Mouse (Mus musculus): ENCODE measurements at regions not wholly inside any gene's neighbourhood (a gene's known extent, or its start where the extent isn't known, plus 50 kb on each side); places are given as distances from the start of the nearest gene placed in this dataset.

DNA sequence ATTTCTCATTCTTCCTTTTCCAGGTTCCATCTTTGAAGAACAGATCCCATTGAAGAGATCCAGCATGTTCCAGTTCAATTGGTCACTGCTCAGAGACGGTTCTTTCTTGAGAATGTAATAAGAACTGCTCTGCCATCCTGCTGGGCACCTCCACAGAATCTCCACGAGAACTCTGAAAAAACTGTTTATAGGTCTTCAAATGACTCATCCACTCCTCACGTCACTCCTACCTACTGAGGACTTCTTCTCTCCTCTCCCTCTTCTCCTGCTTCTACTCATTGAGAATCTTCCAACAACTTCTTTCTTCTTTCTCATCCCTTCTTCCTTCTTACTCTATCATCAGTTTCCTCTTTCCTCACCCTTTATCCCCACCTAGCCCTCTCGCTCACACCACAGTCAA, 294.6 kb upstream of the Adgrl2 start:
- no peaks in the 10 kb centered on the region for H3K79me2 ChIP-seq (replicated peaks; ENCODE audit: control insufficient read depth, extremely low read depth, insufficient read depth, poor library complexity, severe bottlenecking)
- no peaks in the 10 kb centered on the region for H3K36me3 ChIP-seq (replicated peaks in 1 of 2; ENCODE audit: control insufficient read depth in 1 of 2, insufficient read depth in 1 of 2, low read length in 1 of 2)
- H3K9me3 ChIP-seq (replicated peaks; ENCODE audit: low read length), result no peaks in the 10 kb centered on the region
- no peak for DNase-seq (ENCODE audit: extremely low read depth)
- dilution Hi-C loops (cut with MboI; ENCODE audit: extremely low pct_ligation_motif_present, extremely low pct_unique_long_range_greater_than_20kb, low sequenced_read_pairs) (no loop called here), in situ Hi-C loops (cut with MboI; ENCODE audit: low pct_ligation_motif_present, low pct_unique_long_range_greater_than_20kb, low sequenced_read_pairs) (no loop called here)
- no peak overlapping the region for H3K4me2 ChIP-seq (ENCODE audit: insufficient read depth, low read depth, poor library complexity, severe bottlenecking)
- H3K27ac ChIP-seq (ENCODE audit: insufficient read depth, low read depth), result no peak overlapping the region
- H3K27me3 ChIP-seq (replicated peaks), result no peaks in the 10 kb centered on the region
- H3K4me1 ChIP-seq (ENCODE audit: control insufficient read depth in 1 of 2, insufficient read depth in 2 of 2), result peaks cover 5 to 19% of the 10 kb centered on the region in 2 experiments
- no peak overlapping the region for H3K4me3 ChIP-seq (replicated peaks in 1 of 3; ENCODE audit: low read depth in 2 of 3, low read length in 2 of 3, poor library complexity in 1 of 3)
- no peak for TF ChIP-seq E2F4 (IDR thresholded peaks at IDR 0.05; ENCODE audit: insufficient replicate concordance, low read depth, low read length)
- no peak for TF ChIP-seq ZC3H11A (IDR thresholded peaks at IDR 0.05; ENCODE audit: low read depth, low read length)
- TF ChIP-seq EP300 (IDR thresholded peaks at IDR 0.05; ENCODE audit: low read length), result 0 out of 2 replicates have a peak, but pooled peaks have one; percentile 37
- TF ChIP-seq ZNF384 (IDR thresholded peaks at IDR 0.05; ENCODE audit: low read depth, low read length), result peak; percentile 39; the same call in 1 of the 2 replicates
- peak; percentile 48 for TF ChIP-seq IRF4 (IDR thresholded peaks at IDR 0.05; ENCODE audit: low read depth, low read length)
- peak; percentile 51 for TF ChIP-seq JUND (conservative IDR thresholded peaks at IDR 0.05; ENCODE audit: low read depth, low read length)
- TF ChIP-seq JUN (IDR thresholded peaks at IDR 0.05; ENCODE audit: insufficient read depth, low read depth, low read length), result peak; percentile 33; the same call in 1 of the 2 replicates
- H3K9ac ChIP-seq (ENCODE audit: insufficient read depth, low read depth), result no peak overlapping the region

- Histone ChIP-seq H3K27me3 (replicated peaks) (no peaks in the 10 kb centered on the region), H3K9ac (ENCODE audit: insufficient read depth, low read depth) (no peak overlapping the region), H3K4me3 (replicated peaks in 1 of 3; ENCODE audit: low read depth in 2 of 3, low read length in 2 of 3, poor library complexity in 1 of 3) (no peak overlapping the region), H3K4me2 (ENCODE audit: insufficient read depth, low read depth, poor library complexity, severe bottlenecking) (no peak overlapping the region), H3K36me3 (replicated peaks in 1 of 2; ENCODE audit: control insufficient read depth in 1 of 2, insufficient read depth in 1 of 2, low read length in 1 of 2) (no peaks in the 10 kb centered on the region), H3K4me1 (ENCODE audit: control insufficient read depth in 1 of 2, insufficient read depth in 2 of 2) (peaks cover 5 to 22% of the 10 kb centered on the region in 2 experiments), H3K79me2 (replicated peaks; ENCODE audit: control insufficient read depth, extremely low read depth, insufficient read depth, poor library complexity, severe bottlenecking) (no peaks in the 10 kb centered on the region), H3K27ac (ENCODE audit: insufficient read depth, low read depth) (no peak overlapping the region), H3K9me3 (replicated peaks; ENCODE audit: low read length) (no peaks in the 10 kb centered on the region)
- dilution Hi-C loops (cut with MboI; ENCODE audit: extremely low pct_ligation_motif_present, extremely low pct_unique_long_range_greater_than_20kb, low sequenced_read_pairs) (no loop called here), in situ Hi-C loops (cut with MboI; ENCODE audit: low pct_ligation_motif_present, low pct_unique_long_range_greater_than_20kb, low sequenced_read_pairs) (no loop called here)
- no peak for DNase-seq (ENCODE audit: extremely low read depth)
- no peak for TF ChIP-seq RCOR1 (conservative IDR thresholded peaks at IDR 0.05; ENCODE audit: low read depth, low read length)
- TF ChIP-seq CHD1 (IDR thresholded peaks at IDR 0.05; ENCODE audit: low read depth, low read length), result no peak
- no peak for TF ChIP-seq TCF12 (IDR thresholded peaks at IDR 0.05; ENCODE audit: low read depth, low read length)
- TF ChIP-seq ZKSCAN1 (IDR thresholded peaks at IDR 0.05; ENCODE audit: borderline replicate concordance, low read depth, low read length), result no peak
- no peak for TF ChIP-seq MAZ (IDR thresholded peaks at IDR 0.05; ENCODE audit: low read depth, low read length)
- no peak for TF ChIP-seq MAFK (IDR thresholded peaks at IDR 0.05; ENCODE audit: insufficient replicate concordance, low read length)
- no peak for TF ChIP-seq SMC3 (IDR thresholded peaks at IDR 0.05; ENCODE audit: low read depth, low read length)
- peak; percentile 50 for TF ChIP-seq HCFC1 (IDR thresholded peaks at IDR 0.05; ENCODE audit: low read depth, low read length)
- no peak for TF ChIP-seq PAX5 (IDR thresholded peaks at IDR 0.05; ENCODE audit: low read length)
- TF ChIP-seq BHLHE40 (IDR thresholded peaks at IDR 0.05; ENCODE audit: low read depth, low read length), result peak; percentile 63
- no peak for TF ChIP-seq MYC (IDR thresholded peaks at IDR 0.05; ENCODE audit: low read depth, low read length)
- no peak for TF ChIP-seq JUND (conservative IDR thresholded peaks at IDR 0.05; ENCODE audit: low read depth, low read length)
- TF ChIP-seq ETS1 (conservative IDR thresholded peaks at IDR 0.05; ENCODE audit: low read depth, low read length), result no peak
- peak; percentile 55; the same call in 1 of the 2 replicates for TF ChIP-seq ELF1 (IDR thresholded peaks at IDR 0.05; ENCODE audit: low read depth, low read length)
- no peak for TF ChIP-seq ZC3H11A (IDR thresholded peaks at IDR 0.05; ENCODE audit: low read depth, low read length)
- TF ChIP-seq USF1 (IDR thresholded peaks at IDR 0.05; ENCODE audit: low read depth, low read length), result peak; percentile 85
- TF ChIP-seq RAD21 (IDR thresholded peaks at IDR 0.05; ENCODE audit: low read depth, low read length), result no peak
- peak; percentile 63 for TF ChIP-seq NRF1 (IDR thresholded peaks at IDR 0.05; ENCODE audit: low read depth, low read length)
- no peak for TF ChIP-seq EP300 (IDR thresholded peaks at IDR 0.05; ENCODE audit: low read length)
- no peak for TF ChIP-seq KAT2A (IDR thresholded peaks at IDR 0.05; ENCODE audit: insufficient replicate concordance, low read length)
- TF ChIP-seq JUN (IDR thresholded peaks at IDR 0.05; ENCODE audit: insufficient read depth, low read depth, low read length), result no peak
- TF ChIP-seq CTCF (conservative IDR thresholded peaks at IDR 0.05 in 1 of 2, IDR thresholded peaks at IDR 0.05 in 1 of 2; ENCODE audit: low read depth in 2 of 2, low read length in 2 of 2), result no peak
- no peak for TF ChIP-seq GABPA (IDR thresholded peaks at IDR 0.05; ENCODE audit: insufficient replicate concordance, low read depth, low read length)
- peak; percentile 92 for TF ChIP-seq USF2 (conservative IDR thresholded peaks at IDR 0.05; ENCODE audit: low read depth, low read length)
- TF ChIP-seq SIN3A (IDR thresholded peaks at IDR 0.05; ENCODE audit: low read length), result no peak
- no peak for TF ChIP-seq ZMIZ1 (IDR thresholded peaks at IDR 0.05; ENCODE audit: low read depth, low read length)
- peak; percentile 83 for TF ChIP-seq MAX (IDR thresholded peaks at IDR 0.05; ENCODE audit: low read length)
Observed at GRCm38 (mm10) chr3:149280807-149281789, 290.7 kb upstream of the Adgrl2 start.
